Mouse (Mus musculus) heart, embryonic 13.5 days (tissue): ENCODE results near the gene Pnpla7. TPM values are rescaled to one million over a fixed set of nuclear protein-coding genes. Genes with fewer than 3 reads are reported as not detected.

ENCODE experiments used
- ATAC-seq: fragments of 200-750 bp; cut with Nextera tagmentation; 2 replicates; pipeline ENCODE4 v1.8.0; 2017; ENCODE audit warnings: moderate TSS enrichment; ENCODE audit not compliant: insufficient number of reproducible peaks, low FRiP score, low TSS enrichment; ENCODE audit errors: extremely low read depth
- H3K27ac ChIP-seq: fragments of 300-500 bp; sonication (generic); replicated peaks from 2 replicates; pipeline ENCODE4 v1.5.1; 2015; ENCODE audit warnings: moderate library complexity, mild to moderate bottlenecking, inconsistent platforms
- H3K27me3 ChIP-seq: fragments of 300-500 bp; sonication (generic); replicated peaks from 2 replicates; pipeline ENCODE4 v1.6.1; 2015; ENCODE audit warnings: mild to moderate bottlenecking, inconsistent platforms
- H3K36me3 ChIP-seq: fragments of 300-500 bp; sonication (generic); 2 replicates; pipeline ENCODE4 v1.6.1; 2015; ENCODE audit warnings: mild to moderate bottlenecking, inconsistent platforms
- H3K4me1 ChIP-seq: fragments of 300-500 bp; sonication (generic); 2 replicates; pipeline ENCODE4 v1.6.1; 2015; ENCODE audit warnings: inconsistent platforms
- H3K4me2 ChIP-seq: fragments of 300-500 bp; sonication (generic); 2 replicates; pipeline ENCODE4 v1.6.1; 2015; ENCODE audit warnings: inconsistent platforms, mild to moderate bottlenecking, moderate library complexity
- H3K4me3 ChIP-seq: fragments of 300-500 bp; sonication (generic); 2 replicates; pipeline ENCODE4 v1.5.1; 2015; ENCODE audit warnings: moderate library complexity, mild to moderate bottlenecking, inconsistent platforms
- H3K9ac ChIP-seq: fragments of 300-500 bp; sonication (generic); 2 replicates; pipeline ENCODE4 v1.6.1; 2015; ENCODE audit warnings: inconsistent platforms, mild to moderate bottlenecking, moderate library complexity
- H3K9me3 ChIP-seq: fragments of 300-500 bp; sonication (generic); 2 replicates; pipeline ENCODE4 v1.6.1; 2016; ENCODE audit warnings: inconsistent platforms
- WGBS: fragments of 180-500 bp; shearing (Covaris S2); methylation state at CpG from one replicate; pipeline ENCODE4 v1.1.7; 2015; ENCODE audit warnings: mixed read lengths; 5-methylcytosine and 5-hydroxymethylcytosine counted together
- polyA plus RNA-seq: library from polyadenylated mRNA; unstranded; fragments of >200 nt; fragmentation: Nextera tagmentation; extraction: Ambion mirVana; gene quantifications from 2 replicates; pipeline ENCODE4 v1.2.1, GENCODE M21; 2015

Pnpla7 gene
- polyA plus RNA-seq, 1 experiment from 2014 or later: 8.7 TPM

- Histone ChIP-seq H3K36me3 (0 out of 2 replicates have a peak, but pooled peaks cover 8% of the 10 kb centered on the region), H3K4me2 (no peak overlapping the region), H3K4me1 (no peaks in the 10 kb centered on the region), H3K27ac (no peak overlapping the region), H3K9ac (no peak overlapping the region), H3K27me3 (no peaks in the 10 kb centered on the region), H3K4me3 (no peak overlapping the region), H3K9me3 (no peaks in the 10 kb centered on the region)
- ATAC-seq: no peak
- WGBS: 87% methylated on average over 6 of the region's 6 CpGs
Measured at GRCm38 (mm10) chr2:24995332-24995731, 19.5 kb downstream of the Pnpla7 start.

- H3K4me3 ChIP-seq: no peak overlapping the region
- H3K4me1 ChIP-seq: no peaks in the 10 kb centered on the region
- no peak for ATAC-seq
- no peak overlapping the region for H3K9ac ChIP-seq
- no peak overlapping the region for H3K4me2 ChIP-seq
- 87% methylated on average over 2 of the region's 2 CpGs for WGBS
- H3K27me3 ChIP-seq: no peaks in the 10 kb centered on the region
- H3K36me3 ChIP-seq: 0 out of 2 replicates have a peak, but pooled peaks cover 5% of the 10 kb centered on the region
- no peaks in the 10 kb centered on the region for H3K9me3 ChIP-seq
- H3K27ac ChIP-seq: no peak overlapping the region
Measured at GRCm38 (mm10) chr2:24996471-24996870, 20.6 kb downstream of the Pnpla7 start.

- Histone ChIP-seq H3K9me3 (no peaks in the 10 kb centered on the region), H3K27ac (no peak overlapping the region), H3K36me3 (peaks cover 12% of the 10 kb centered on the region; the same call in 1 of the 2 replicates), H3K4me2 (no peak overlapping the region), H3K4me1 (no peaks in the 10 kb centered on the region), H3K27me3 (no peaks in the 10 kb centered on the region), H3K9ac (no peak overlapping the region), H3K4me3 (no peak overlapping the region)
- ATAC-seq: no peak
- WGBS: 63% methylated on average over 3 of the region's 3 CpGs
Measured at GRCm38 (mm10) chr2:25000544-25001235, 24.9 kb downstream of the Pnpla7 start.

- no peak overlapping the region for H3K4me2 ChIP-seq
- no peak overlapping the region for H3K27ac ChIP-seq
- no peaks in the 10 kb centered on the region for H3K27me3 ChIP-seq
- no peaks in the 10 kb centered on the region for H3K9me3 ChIP-seq
- H3K36me3 ChIP-seq: peaks cover 9% of the 10 kb centered on the region; the same call in 1 of the 2 replicates
- H3K4me1 ChIP-seq: no peaks in the 10 kb centered on the region
- H3K9ac ChIP-seq: no peak overlapping the region
- 76% methylated on average over 9 of the region's 9 CpGs for WGBS
- H3K4me3 ChIP-seq: no peak overlapping the region
- ATAC-seq: no peak
Measured at GRCm38 (mm10) chr2:25003946-25004786, 28.3 kb downstream of the Pnpla7 start.

- ATAC-seq: no peak
- no peaks in the 10 kb centered on the region for H3K9me3 ChIP-seq
- no peaks in the 10 kb centered on the region for H3K27me3 ChIP-seq
- WGBS: 83% methylated on average over 1 of the region's 1 CpGs
- no peaks in the 10 kb centered on the region for H3K4me1 ChIP-seq
- H3K9ac ChIP-seq: no peak overlapping the region
- H3K4me2 ChIP-seq: no peak overlapping the region
- H3K4me3 ChIP-seq: no peak overlapping the region
- peaks cover 9% of the 10 kb centered on the region; the same call in 1 of the 2 replicates for H3K36me3 ChIP-seq
- no peak overlapping the region for H3K27ac ChIP-seq
Measured at GRCm38 (mm10) chr2:25006767-25007166, 30.9 kb downstream of the Pnpla7 start.

GRCm38 (mm10) chr2:25008250-25008649 is 32.4 kb downstream of the Pnpla7 start:
- no peak for ATAC-seq
- Histone ChIP-seq H3K27ac (no peak overlapping the region), H3K4me2 (no peak overlapping the region), H3K36me3 (peaks cover under 1% of the 10 kb centered on the region; the same call in 1 of the 2 replicates), H3K4me3 (no peak overlapping the region), H3K9me3 (no peaks in the 10 kb centered on the region), H3K9ac (no peak overlapping the region), H3K4me1 (no peaks in the 10 kb centered on the region), H3K27me3 (no peaks in the 10 kb centered on the region)

GRCm38 (mm10) chr2:25022678-25023077 is 46.8 kb downstream of the Pnpla7 start:
- no peak overlapping the region for H3K27ac ChIP-seq
- no peaks in the 10 kb centered on the region for H3K9me3 ChIP-seq
- H3K9ac ChIP-seq: no peak overlapping the region
- no peaks in the 10 kb centered on the region for H3K4me1 ChIP-seq
- no peak overlapping the region for H3K4me2 ChIP-seq
- no peaks in the 10 kb centered on the region for H3K27me3 ChIP-seq
- ATAC-seq: no peak
- peaks cover 21% of the 10 kb centered on the region for H3K36me3 ChIP-seq
- H3K4me3 ChIP-seq: no peak overlapping the region
- 83% methylated on average over 1 of the region's 1 CpGs for WGBS

- 87% methylated on average over 1 of the region's 1 CpGs for WGBS
- H3K27me3 ChIP-seq: no peaks in the 10 kb centered on the region
- no peak overlapping the region for H3K27ac ChIP-seq
- no peaks in the 10 kb centered on the region for H3K9me3 ChIP-seq
- no peak overlapping the region for H3K9ac ChIP-seq
- no peak overlapping the region for H3K4me3 ChIP-seq
- ATAC-seq: no peak
- no peaks in the 10 kb centered on the region for H3K4me1 ChIP-seq
- no peak overlapping the region for H3K4me2 ChIP-seq
- H3K36me3 ChIP-seq: peaks cover 20% of the 10 kb centered on the region
Measured at GRCm38 (mm10) chr2:25025109-25025508, 49.3 kb downstream of the Pnpla7 start.

- WGBS: 93% methylated on average over 4 of the region's 4 CpGs
- no peak overlapping the region for H3K4me2 ChIP-seq
- no peak overlapping the region for H3K27ac ChIP-seq
- no peak for ATAC-seq
- H3K9me3 ChIP-seq: no peaks in the 10 kb centered on the region
- H3K4me1 ChIP-seq: no peaks in the 10 kb centered on the region
- H3K9ac ChIP-seq: no peak overlapping the region
- H3K36me3 ChIP-seq: peaks cover 17% of the 10 kb centered on the region; the same call in 1 of the 2 replicates
- H3K27me3 ChIP-seq: no peaks in the 10 kb centered on the region
- no peak overlapping the region for H3K4me3 ChIP-seq
Measured at GRCm38 (mm10) chr2:25034994-25035393, 59.2 kb downstream of the Pnpla7 start.

GRCm38 (mm10) chr2:25040089-25040488 is 64.3 kb downstream of the Pnpla7 start:
- H3K4me3 ChIP-seq: no peak overlapping the region
- no peaks in the 10 kb centered on the region for H3K27me3 ChIP-seq
- no peak overlapping the region for H3K9ac ChIP-seq
- 78% methylated on average over 5 of the region's 5 CpGs for WGBS
- ATAC-seq: no peak
- H3K27ac ChIP-seq: no peak overlapping the region
- no peaks in the 10 kb centered on the region for H3K4me1 ChIP-seq
- peaks cover 12% of the 10 kb centered on the region for H3K36me3 ChIP-seq
- H3K9me3 ChIP-seq: no peaks in the 10 kb centered on the region
- H3K4me2 ChIP-seq: no peak overlapping the region

- peaks cover 21% of the 10 kb centered on the region for H3K36me3 ChIP-seq
- H3K9me3 ChIP-seq: no peaks in the 10 kb centered on the region
- ATAC-seq: no peak
- H3K4me1 ChIP-seq: peaks cover 15% of the 10 kb centered on the region
- no peaks in the 10 kb centered on the region for H3K27me3 ChIP-seq
- WGBS: 82% methylated on average over 7 of the region's 7 CpGs
- H3K27ac ChIP-seq: no peak overlapping the region
- H3K4me2 ChIP-seq: no peak overlapping the region
- H3K4me3 ChIP-seq: no peak overlapping the region
- no peak overlapping the region for H3K9ac ChIP-seq
Measured at GRCm38 (mm10) chr2:25050921-25051320, 75.1 kb downstream of the Pnpla7 start.
